Comparison of ENCODE assay signal across 8 mouse cellular contexts in the genomic region with DNA sequence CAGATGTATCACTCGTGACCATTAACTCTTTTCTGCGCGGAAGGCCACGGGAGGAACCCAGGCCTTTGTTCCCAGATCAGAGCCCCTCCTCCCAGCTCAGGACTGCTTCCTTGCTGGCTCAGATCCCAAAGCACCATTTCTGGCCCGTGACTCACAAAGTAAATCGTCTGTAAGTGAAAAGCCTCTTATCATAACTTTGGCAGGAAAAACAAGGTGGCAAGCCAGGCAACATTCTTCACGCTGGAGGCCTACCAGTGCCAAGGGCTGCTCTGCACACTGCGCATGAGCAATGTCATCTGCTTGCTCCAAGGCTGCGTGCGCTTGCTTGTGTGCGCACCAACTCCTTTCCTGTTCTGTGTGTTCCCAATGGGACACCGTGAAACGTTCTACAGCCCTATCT. TPM values are rescaled to one million over a fixed set of nuclear protein-coding genes. Genes with fewer than 3 reads are reported as not detected.
DNase-seq lines count a peak whose midpoint lies in the region; ATAC-seq lines count a peak whose summit lies in the region.

No protein-coding gene starts in this region.

- peak overlapping the region; percentile 52 for H3K4me2 ChIP-seq in heart, embryonic 15.5 days

- H3K27ac ChIP-seq in heart, embryonic 15.5 days = peak overlapping the region; percentile 94

- peak; percentile 90 for ATAC-seq in heart, embryonic 15.5 days (replicated peaks; ENCODE audit: insufficient number of reproducible peaks, insufficient read depth, low FRiP score, low read depth)

- peak overlapping the region; percentile 17; the same call in 1 of the 2 replicates for H3K4me3 ChIP-seq in heart, embryonic 15.5 days

- 5% methylated on average over 13 of the region's 13 CpGs for WGBS in heart, embryonic 15.5 days

- H3K9me3 ChIP-seq in heart, embryonic 15.5 days (replicated peaks) = no peaks in the 10 kb centered on the region

- H3K36me3 ChIP-seq in heart, embryonic 15.5 days = no peaks in the 10 kb centered on the region

- peaks cover 31% of the 10 kb centered on the region for H3K4me1 ChIP-seq in heart, embryonic 15.5 days (replicated peaks)

- H3K27me3 ChIP-seq in heart, embryonic 15.5 days = no peaks in the 10 kb centered on the region

- H3K9ac ChIP-seq in heart, embryonic 15.5 days = 0 out of 2 replicates have a peak overlapping the region, but pooled peaks have one; percentile 16

- DNase-seq in 3T3-L1 (ENCODE audit: low read depth, low spot score) = peak; percentile 99
- peak; percentile 96 for DNase-seq in adipocyte (ENCODE audit: low spot score)
- DNase-seq in fat pad, adult 2 months (ENCODE audit: extremely low read depth, low read depth, low spot score) = peak; percentile 65
- peak; percentile 72 for DNase-seq in layer of hippocampus, adult 11-12 months (ENCODE audit: low spot score)
- DNase-seq in lung, postnatal 10 days = peak; percentile 97
- peak; percentile 80 for DNase-seq in telencephalon, adult 2 months (ENCODE audit: low read depth, low spot score)
- no peak for DNase-seq in c-Kit-positive CD71-positive TER-119-positive erythroid progenitor cells, embryonic 14.5 days (ENCODE audit: low spot score)

RNA-seq across cellular contexts. Expression of gene Apobec3, which starts 12.1 kb away (rescaled TPM):
- 13.8 and 36.7 TPM in 2 replicates for polyA plus RNA-seq in heart, embryonic 15.5 days (2015; fragmentation: Nextera tagmentation; extraction: Ambion mirVana)

RNA-seq across cellular contexts. Expression of gene Cbx6, which starts 44.8 kb away (rescaled TPM):
- 52.1 and 65.7 TPM in 2 replicates for polyA plus RNA-seq in heart, embryonic 15.5 days (2015; fragmentation: Nextera tagmentation; extraction: Ambion mirVana)

RNA-seq across cellular contexts. Expression of gene Npcd, which starts 45.3 kb away (rescaled TPM):
- 0.27 TPM in 1 of 2 replicates, not detected in the other for polyA plus RNA-seq in heart, embryonic 15.5 days (2015; fragmentation: Nextera tagmentation; extraction: Ambion mirVana)
